24 mouse cellular contexts compared by ENCODE assay signal in genomic region chr17:7529304-7529703, GRCm38 (mm10).
DNase-seq lines count a peak whose midpoint lies in the region; ATAC-seq and TF ChIP-seq lines count a peak whose summit lies in the region.
"Had no signal": no experiment of that assay in that cellular context is flagged by ENCODE, and none has a peak within 500 bp of the region (broad histone marks: within the 10 kb centered on the region; RNA-seq: fewer than 3 reads in every experiment).

No protein-coding gene starts in this region.

- no peak overlapping the region for H3K9ac ChIP-seq in heart, postnatal 0 days (replicated peaks; ENCODE audit: low read depth, low read length)
- no peak overlapping the region for H3K9ac ChIP-seq in stomach, embryonic 16.5 days (ENCODE audit: low read length)
- no peak overlapping the region for H3K9ac ChIP-seq in stomach, postnatal 0 days (ENCODE audit: low read length)
- H3K9ac ChIP-seq: embryonic facial prominence, embryonic 15.5 days; heart, embryonic 12.5 days; hindbrain, embryonic 14.5 days; intestine, embryonic 15.5 days had no signal

- no peak for TF ChIP-seq CTCF in heart, postnatal 0 days (IDR thresholded peaks at IDR 0.05; ENCODE audit: low read depth)
- TF ChIP-seq CTCF in stomach, postnatal 0 days (IDR thresholded peaks at IDR 0.05; ENCODE audit: low read depth) = no peak

- no peak overlapping the region for H3K4me2 ChIP-seq in heart, postnatal 0 days (ENCODE audit: low read depth, low read length)
- H3K4me2 ChIP-seq in stomach, embryonic 16.5 days (ENCODE audit: low read depth, low read length) = no peak overlapping the region
- H3K4me2 ChIP-seq in stomach, postnatal 0 days (replicated peaks; ENCODE audit: low read depth) = no peak overlapping the region
- H3K4me2 ChIP-seq: embryonic facial prominence, embryonic 15.5 days; heart, embryonic 12.5 days; hindbrain, embryonic 14.5 days; intestine, embryonic 15.5 days had no signal

- no peak for DNase-seq in heart, postnatal 0 days (ENCODE audit: low spot score)
- DNase-seq in heart, postnatal 10 days = no peak
- DNase-seq in stomach, postnatal 0 days (ENCODE audit: low spot score) = no peak
- peak; percentile 88 for DNase-seq in R1 (ENCODE audit: low read depth, low spot score)
- DNase-seq in layer of hippocampus, adult 8-10 months (ENCODE audit: low spot score in 2 of 2) = no peak
- DNase-seq: adrenal gland, adult 8-10 months; adrenal gland, postnatal 36 days; cerebellum, adult 18-20 months; cerebellum, postnatal 10 days; embryo, embryonic 11 days; heart, adult 2 months; heart, postnatal 4 days; kidney, adult 18-20 months had no signal

- H3K4me1 ChIP-seq in heart, postnatal 0 days (ENCODE audit: control insufficient read depth, insufficient read depth) = no peaks in the 10 kb centered on the region
- 0 out of 2 replicates have a peak, but pooled peaks cover 3% of the 10 kb centered on the region for H3K4me1 ChIP-seq in stomach, embryonic 16.5 days (ENCODE audit: control insufficient read depth, insufficient read depth, low read length)
- H3K4me1 ChIP-seq in stomach, postnatal 0 days (replicated peaks; ENCODE audit: control insufficient read depth, insufficient read depth) = no peaks in the 10 kb centered on the region
- H3K4me1 ChIP-seq: heart, embryonic 12.5 days; intestine, embryonic 15.5 days had no signal

- H3K36me3 ChIP-seq in heart, postnatal 0 days (replicated peaks; ENCODE audit: control insufficient read depth, insufficient read depth, low read length) = no peaks in the 10 kb centered on the region
- no peaks in the 10 kb centered on the region for H3K36me3 ChIP-seq in stomach, embryonic 16.5 days (ENCODE audit: control insufficient read depth, insufficient read depth, low read length)
- no peaks in the 10 kb centered on the region for H3K36me3 ChIP-seq in stomach, postnatal 0 days (ENCODE audit: control insufficient read depth, insufficient read depth, low read length)
- H3K36me3 ChIP-seq: embryonic facial prominence, embryonic 15.5 days; forebrain, embryonic 10.5 days; G1E; heart, embryonic 12.5 days; intestine, embryonic 15.5 days had no signal

- H3K4me3 ChIP-seq in heart, postnatal 0 days (ENCODE audit: low read depth, low read length) = no peak overlapping the region
- H3K4me3 ChIP-seq in stomach, embryonic 16.5 days (replicated peaks; ENCODE audit: low read length) = no peak overlapping the region
- H3K4me3 ChIP-seq in stomach, postnatal 0 days (ENCODE audit: low read depth, low read length) = no peak overlapping the region
- H3K4me3 ChIP-seq: embryonic facial prominence, embryonic 15.5 days; erythroblast, embryonic 14.5 days; forebrain, embryonic 10.5 days; heart, adult 2 months; heart, embryonic 12.5 days; intestine, embryonic 15.5 days had no signal

- H3K9me3 ChIP-seq in heart, postnatal 0 days (replicated peaks; ENCODE audit: control insufficient read depth, low read length) = no peaks in the 10 kb centered on the region
- no peaks in the 10 kb centered on the region for H3K9me3 ChIP-seq in stomach, embryonic 16.5 days (replicated peaks; ENCODE audit: control insufficient read depth, low read length)
- H3K9me3 ChIP-seq in stomach, postnatal 0 days (ENCODE audit: control insufficient read depth, low read length) = no peaks in the 10 kb centered on the region
- H3K9me3 ChIP-seq: embryonic facial prominence, embryonic 15.5 days; forebrain, embryonic 10.5 days; G1E; heart, embryonic 12.5 days; intestine, embryonic 15.5 days had no signal

- intact Hi-C loops in heart, postnatal 10 days (cut with DNase I) = no loop called here

- TF ChIP-seq EP300 in heart, postnatal 0 days (IDR thresholded peaks at IDR 0.05; ENCODE audit: low read depth) = no peak
- no peak for TF ChIP-seq EP300 in stomach, postnatal 0 days (optimal IDR thresholded peaks at IDR 0.05)

- H3K27ac ChIP-seq in heart, postnatal 0 days (ENCODE audit: low read depth) = peak overlapping the region; percentile 34; the same call in 1 of the 2 replicates
- H3K27ac ChIP-seq in stomach, embryonic 16.5 days (ENCODE audit: low read length) = 0 out of 2 replicates have a peak overlapping the region, but pooled peaks have one; percentile 33
- no peak overlapping the region for H3K27ac ChIP-seq in stomach, postnatal 0 days (replicated peaks)
- H3K27ac ChIP-seq: embryonic facial prominence, embryonic 15.5 days; forebrain, embryonic 10.5 days; heart, adult 2 months; hindbrain, embryonic 14.5 days; intestine, embryonic 15.5 days had no signal

- 58% methylated on average over 5 of the region's 5 CpGs for WGBS in heart, postnatal 0 days
- 48% methylated on average over 5 of the region's 5 CpGs for WGBS in stomach, embryonic 16.5 days
- 58% methylated on average over 5 of the region's 5 CpGs for WGBS in stomach, postnatal 0 days

- no peak for ATAC-seq in heart, postnatal 0 days (ENCODE audit: insufficient read depth, low read depth)
- no peak for ATAC-seq in stomach, embryonic 16.5 days (ENCODE audit: insufficient read depth, low FRiP score)
- ATAC-seq in stomach, postnatal 0 days (ENCODE audit: low FRiP score, low TSS enrichment) = no peak
- ATAC-seq in megakaryocyte-erythroid progenitor cell, adult 5-6 weeks (replicated peaks; ENCODE audit: low FRiP score, low TSS enrichment, poor library complexity, severe bottlenecking) = no peak
- ATAC-seq: forebrain, embryonic 14.5 days; intestine, embryonic 15.5 days had no signal

- H3K27me3 ChIP-seq in heart, postnatal 0 days (ENCODE audit: control insufficient read depth, insufficient read depth, low read length) = no peaks in the 10 kb centered on the region
- no peaks in the 10 kb centered on the region for H3K27me3 ChIP-seq in stomach, embryonic 16.5 days (ENCODE audit: control insufficient read depth, insufficient read depth, low read length)
- H3K27me3 ChIP-seq in stomach, postnatal 0 days (ENCODE audit: control insufficient read depth, insufficient read depth, low read length) = no peaks in the 10 kb centered on the region
- H3K27me3 ChIP-seq: CH12.LX; embryonic facial prominence, embryonic 15.5 days; heart, embryonic 12.5 days; intestine, embryonic 15.5 days had no signal
